Mouse (Mus musculus) embryonic facial prominence, embryonic 14.5 days (tissue): ENCODE results near the gene Cdk2. TPM values are rescaled to one million over a fixed set of nuclear protein-coding genes. Genes with fewer than 3 reads are reported as not detected.
A peak's percentile ranks its signal among the peaks of the same experiment; 100 is the strongest.

Experiments
- ATAC-seq: fragments of 200-750 bp; cut with Nextera tagmentation; 2 replicates; pipeline ENCODE4 v1.8.0; 2017; ENCODE audit warnings: low read depth, moderate number of reproducible peaks, moderate TSS enrichment
- DNase-seq: peaks from one replicate; pipeline ENCODE4 v3.0.0-alpha.2; 2015; ENCODE audit warnings: low spot score
- H3K27ac ChIP-seq: fragments of 300-500 bp; sonication (generic); replicated peaks from 2 replicates; pipeline ENCODE4 v1.5.1; 2014; ENCODE audit warnings: low read depth, mild to moderate bottlenecking, low read length, moderate library complexity
- H3K27me3 ChIP-seq: fragments of 300-500 bp; sonication (generic); replicated peaks from 2 replicates; pipeline ENCODE4 v1.6.1; 2014; ENCODE audit warnings: low read length; ENCODE audit not compliant: control insufficient read depth, insufficient read depth
- H3K36me3 ChIP-seq: fragments of 300-500 bp; sonication (generic); 2 replicates; pipeline ENCODE4 v1.6.1; 2014; ENCODE audit warnings: low read length, mixed read lengths; ENCODE audit not compliant: control insufficient read depth, insufficient read depth
- H3K4me1 ChIP-seq: fragments of 300-500 bp; sonication (generic); 2 replicates; pipeline ENCODE4 v1.6.1; 2014; ENCODE audit warnings: antibody characterized with exemption, low read length; ENCODE audit not compliant: control insufficient read depth, insufficient read depth
- H3K4me2 ChIP-seq: fragments of 300-500 bp; sonication (generic); 2 replicates; pipeline ENCODE4 v1.6.1; 2014; ENCODE audit warnings: low read depth, mild to moderate bottlenecking, low read length, moderate library complexity, mixed read lengths
- H3K4me3 ChIP-seq: fragments of 300-500 bp; sonication (generic); 2 replicates; pipeline ENCODE4 v1.5.1; 2014; ENCODE audit warnings: low read depth, mild to moderate bottlenecking, low read length
- H3K9ac ChIP-seq: fragments of 300-500 bp; sonication (generic); 2 replicates; pipeline ENCODE4 v1.6.1; 2014; ENCODE audit warnings: low read depth, mild to moderate bottlenecking, low read length, moderate library complexity, mixed read lengths
- H3K9me3 ChIP-seq: fragments of 300-500 bp; sonication (generic); 2 replicates; pipeline ENCODE4 v1.6.1; 2016; ENCODE audit warnings: low read length; ENCODE audit not compliant: control insufficient read depth
- WGBS: fragments of 180-500 bp; shearing (Covaris S2); extraction: QIAGEN DNeasy Blood & Tissue Kit; methylation state at CpG from one replicate; pipeline ENCODE4 v1.1.7; 2014; 5-methylcytosine and 5-hydroxymethylcytosine counted together
- polyA plus RNA-seq: library from polyadenylated mRNA; unstranded; fragments of >200 nt; fragmentation: Nextera tagmentation; extraction: Ambion mirVana; gene quantifications from 2 replicates; pipeline ENCODE4 v1.2.1, GENCODE M21; 2014

The Cdk2 gene
- 99.2 and 105 TPM in 2 replicates for polyA plus RNA-seq

- ATAC-seq: peak; percentile 91
- H3K9me3 ChIP-seq: no peaks in the 10 kb centered on the region
- under 1% methylated on average over 53 of the region's 62 CpGs for WGBS
Observed at GRCm38 (mm10) chr10:128704491-128705316, at the start of gene Cdk2. TSS of gene Cdk2 (minus strand) at chr10:128705031.

GRCm38 (mm10) chr10:128748252-128748864 is 43.5 kb upstream of the Cdk2 start:
- H3K27ac ChIP-seq: peak overlapping the region; percentile 96
- peak overlapping the region; percentile 88 for H3K9ac ChIP-seq
- peak; percentile 88 for ATAC-seq
- H3K4me1 ChIP-seq: peaks cover 19% of the 10 kb centered on the region; the same call in 1 of the 2 replicates
- no peaks in the 10 kb centered on the region for H3K9me3 ChIP-seq
- H3K36me3 ChIP-seq: peaks cover 10% of the 10 kb centered on the region
- peak overlapping the region; percentile 58 for H3K4me3 ChIP-seq
- DNase-seq: peak; percentile 96
- H3K27me3 ChIP-seq: no peaks in the 10 kb centered on the region
- H3K4me2 ChIP-seq: peak overlapping the region; percentile 90
- WGBS: under 1% methylated on average over 35 of the region's 37 CpGs

More at GRCm38 (mm10) chr10:128704491-128705316, at the start of gene Cdk2:
- H3K4me2 ChIP-seq: peak within 1 kb of the TSS; percentile 76
- peaks cover 35% of the 10 kb centered on the region for H3K36me3 ChIP-seq
- H3K4me3 ChIP-seq: peak within 1 kb of the TSS; percentile 65
- peak within 1 kb of the TSS; percentile 95 for H3K27ac ChIP-seq
- H3K27me3 ChIP-seq: no peaks in the 10 kb centered on the region
- H3K9ac ChIP-seq: peak within 1 kb of the TSS; percentile 76
- H3K4me1 ChIP-seq: peaks cover 9% of the 10 kb centered on the region; the same call in 1 of the 2 replicates
- peak; percentile 96 for DNase-seq

- Histone ChIP-seq H3K4me3 (peak within 1 kb of the TSS; percentile 58), H3K9me3 (no peaks in the 10 kb centered on the region), H3K27ac (peak within 1 kb of the TSS; percentile 96), H3K4me1 (peaks cover 21% of the 10 kb centered on the region; the same call in 1 of the 2 replicates), H3K9ac (peak within 1 kb of the TSS; percentile 88), H3K4me2 (peak within 1 kb of the TSS; percentile 90), H3K27me3 (no peaks in the 10 kb centered on the region), H3K36me3 (peaks cover 6% of the 10 kb centered on the region; the same call in 1 of the 2 replicates)
- 2% methylated on average over 23 of the region's 36 CpGs for WGBS
- DNase-seq (peak; percentile 92), ATAC-seq (peak; percentile 73)
Observed at GRCm38 (mm10) chr10:128747646-128748251, 42.9 kb upstream of the Cdk2 start, which contains the start of gene Pym1. TSS of gene Pym1 (plus strand) at chr10:128747889.

GRCm38 (mm10) chr10:128746972-128747645 is 42.3 kb upstream of the Cdk2 start:
- Histone ChIP-seq H3K27me3 (no peaks in the 10 kb centered on the region), H3K9ac (peak overlapping the region; percentile 88), H3K36me3 (no peaks in the 10 kb centered on the region), H3K4me3 (peak overlapping the region; percentile 58), H3K27ac (peak overlapping the region; percentile 96), H3K4me1 (peaks cover 25% of the 10 kb centered on the region; the same call in 1 of the 2 replicates), H3K9me3 (no peaks in the 10 kb centered on the region), H3K4me2 (peak overlapping the region; percentile 90)
- WGBS: 36% methylated on average over 9 of the region's 9 CpGs
- ATAC-seq (no peak), DNase-seq (no peak)

- DNase-seq: no peak
- Histone ChIP-seq H3K36me3 (no peaks in the 10 kb centered on the region), H3K4me3 (no peak overlapping the region), H3K4me1 (peaks cover 25% of the 10 kb centered on the region; the same call in 1 of the 2 replicates), H3K27ac (no peak overlapping the region), H3K9ac (no peak overlapping the region), H3K4me2 (no peak overlapping the region), H3K9me3 (no peaks in the 10 kb centered on the region), H3K27me3 (no peaks in the 10 kb centered on the region)
- 90% methylated on average over 10 of the region's 10 CpGs for WGBS
- no peak for ATAC-seq
Observed at GRCm38 (mm10) chr10:128745946-128746613, 41.2 kb upstream of the Cdk2 start.

- ATAC-seq (no peak), DNase-seq (peak; percentile 41)
- no peaks in the 10 kb centered on the region for H3K27me3 ChIP-seq
- H3K4me3 ChIP-seq: peak within 1 kb of the TSS; percentile 59
- H3K4me2 ChIP-seq: peak within 1 kb of the TSS; percentile 80
- WGBS: 22% methylated on average over 18 of the region's 18 CpGs
- H3K27ac ChIP-seq: peak within 1 kb of the TSS; percentile 75
- H3K36me3 ChIP-seq: no peaks in the 10 kb centered on the region
- no peaks in the 10 kb centered on the region for H3K9me3 ChIP-seq
- H3K9ac ChIP-seq: peak within 1 kb of the TSS; percentile 74
- H3K4me1 ChIP-seq: peaks cover 25% of the 10 kb centered on the region; the same call in 1 of the 2 replicates
Observed at GRCm38 (mm10) chr10:128744680-128745601, 40.1 kb upstream of the Cdk2 start, which contains the start of gene Dgka. TSS of gene Dgka (minus strand) at chr10:128744855.

GRCm38 (mm10) chr10:128744211-128744610 is 39.4 kb upstream of the Cdk2 start:
- Histone ChIP-seq H3K4me2 (peak overlapping the region; percentile 80), H3K36me3 (no peaks in the 10 kb centered on the region), H3K9ac (peak overlapping the region; percentile 74), H3K27ac (peak overlapping the region; percentile 75), H3K9me3 (no peaks in the 10 kb centered on the region), H3K4me3 (peak overlapping the region; percentile 59), H3K4me1 (peaks cover 20% of the 10 kb centered on the region; the same call in 1 of the 2 replicates), H3K27me3 (no peaks in the 10 kb centered on the region)
- DNase-seq (no peak), ATAC-seq (no peak)
- WGBS: 17% methylated on average over 8 of the region's 8 CpGs
